Comparison of ENCODE assay signal across 8 mouse cellular contexts in genomic region chr11:29514682-29515412, GRCm38 (mm10). TPM values are rescaled to one million over a fixed set of nuclear protein-coding genes. Genes with fewer than 3 reads are reported as not detected.
DNase-seq lines count a peak whose midpoint lies in the region; ATAC-seq and TF ChIP-seq lines count a peak whose summit lies in the region.

Gene Prorsd1 (minus strand): TSS chr11:29515033.

- H3K27me3 ChIP-seq in E14TG2a.4 (ENCODE audit: insufficient read depth, low read length): no peaks in the 10 kb centered on the region
- H3K27me3 ChIP-seq in forebrain, embryonic 11.5 days (ENCODE audit: control insufficient read depth, insufficient read depth, low read length): no peaks in the 10 kb centered on the region
- H3K27me3 ChIP-seq in heart, embryonic 16.5 days (ENCODE audit: control insufficient read depth, insufficient read depth, low read length): no peaks in the 10 kb centered on the region
- no peaks in the 10 kb centered on the region for H3K27me3 ChIP-seq in liver, postnatal 0 days (ENCODE audit: insufficient read depth, low read length)
- no peaks in the 10 kb centered on the region for H3K27me3 ChIP-seq in neural tube, embryonic 14.5 days (ENCODE audit: control insufficient read depth, insufficient read depth, low read length)

- H3K4me3 ChIP-seq in E14TG2a.4 (replicated peaks; ENCODE audit: low read length): peak within 1 kb of the TSS; percentile 88
- H3K4me3 ChIP-seq in forebrain, embryonic 11.5 days (ENCODE audit: low read depth, low read length): peak within 1 kb of the TSS; percentile 57
- peak within 1 kb of the TSS; percentile 90 for H3K4me3 ChIP-seq in heart, embryonic 16.5 days (ENCODE audit: low read length)
- H3K4me3 ChIP-seq in liver, postnatal 0 days (ENCODE audit: low read depth, low read length): peak within 1 kb of the TSS; percentile 69
- peak within 1 kb of the TSS; percentile 45 for H3K4me3 ChIP-seq in neural tube, embryonic 14.5 days (ENCODE audit: low read depth, low read length)

- ATAC-seq in forebrain, embryonic 11.5 days (replicated peaks; ENCODE audit: low FRiP score): peak; percentile 99
- peak; percentile 99 for ATAC-seq in heart, embryonic 16.5 days (replicated peaks; ENCODE audit: extremely low read depth, insufficient read depth, low FRiP score)
- ATAC-seq in liver, postnatal 0 days: peak; percentile 100
- ATAC-seq in neural tube, embryonic 14.5 days (ENCODE audit: low read depth): peak; percentile 98

- H3K4me1 ChIP-seq in E14TG2a.4 (replicated peaks; ENCODE audit: low read depth, low read length): peaks cover 18% of the 10 kb centered on the region
- no peaks in the 10 kb centered on the region for H3K4me1 ChIP-seq in forebrain, embryonic 11.5 days (replicated peaks; ENCODE audit: control insufficient read depth, insufficient read depth, low read length)
- H3K4me1 ChIP-seq in heart, embryonic 16.5 days (ENCODE audit: control insufficient read depth, insufficient read depth, low read length): peaks cover 8% of the 10 kb centered on the region
- 0 out of 2 replicates have a peak, but pooled peaks cover 3% of the 10 kb centered on the region for H3K4me1 ChIP-seq in liver, postnatal 0 days (ENCODE audit: insufficient read depth)
- H3K4me1 ChIP-seq in neural tube, embryonic 14.5 days (ENCODE audit: control insufficient read depth, insufficient read depth, low read length): no peaks in the 10 kb centered on the region

- WGBS in forebrain, embryonic 11.5 days: 4% methylated on average over 40 of the region's 40 CpGs
- WGBS in heart, embryonic 16.5 days: 2% methylated on average over 40 of the region's 40 CpGs
- 2% methylated on average over 40 of the region's 40 CpGs for WGBS in liver, postnatal 0 days (ENCODE audit: insufficient replicate concordance)
- WGBS in neural tube, embryonic 14.5 days: 3% methylated on average over 40 of the region's 40 CpGs

- H3K27ac ChIP-seq in forebrain, embryonic 11.5 days (ENCODE audit: low read depth, low read length): no peak within 1 kb of the TSS
- peak within 1 kb of the TSS; percentile 84 for H3K27ac ChIP-seq in heart, embryonic 16.5 days (ENCODE audit: low read length)
- peak within 1 kb of the TSS; percentile 85 for H3K27ac ChIP-seq in liver, postnatal 0 days (ENCODE audit: low read depth)
- peak within 1 kb of the TSS; percentile 6; the same call in 1 of the 2 replicates for H3K27ac ChIP-seq in neural tube, embryonic 14.5 days (ENCODE audit: low read depth, low read length)

- TF ChIP-seq CTCF in E14TG2a.4 (conservative IDR thresholded peaks at IDR 0.05; ENCODE audit: low read length): no peak
- no peak for TF ChIP-seq CTCF in liver, postnatal 0 days (IDR thresholded peaks at IDR 0.05; ENCODE audit: low read depth)

- DNase-seq in c-Kit-positive CD71-positive TER-119-negative erythroid progenitor cells, embryonic 14.5 days (ENCODE audit: low read depth): peak; percentile 87
- peak; percentile 94 for DNase-seq in forebrain, embryonic 11.5 days (ENCODE audit: low spot score)
- DNase-seq in kidney, postnatal 36 days: peak; percentile 96
- peak; percentile 96 for DNase-seq in liver, postnatal 0 days
- peak; percentile 95 for DNase-seq in testis, postnatal 10 days (ENCODE audit: low spot score)

- 0 out of 2 replicates have a peak, but pooled peaks have one; percentile 7 for TF ChIP-seq EP300 in liver, postnatal 0 days (IDR thresholded peaks at IDR 0.05; ENCODE audit: low read depth)

- H3K9me3 ChIP-seq in E14TG2a.4 (ENCODE audit: low read length): no peaks in the 10 kb centered on the region
- no peaks in the 10 kb centered on the region for H3K9me3 ChIP-seq in forebrain, embryonic 11.5 days (ENCODE audit: control insufficient read depth, low read length)
- H3K9me3 ChIP-seq in heart, embryonic 16.5 days (replicated peaks; ENCODE audit: control insufficient read depth, low read length): peaks cover 4% of the 10 kb centered on the region; the same call in 1 of the 2 replicates
- H3K9me3 ChIP-seq in liver, postnatal 0 days (ENCODE audit: low read length): 0 out of 2 replicates have a peak, but pooled peaks cover 2% of the 10 kb centered on the region
- H3K9me3 ChIP-seq in neural tube, embryonic 14.5 days (ENCODE audit: control insufficient read depth, low read length): no peaks in the 10 kb centered on the region

- peaks cover 30% of the 10 kb centered on the region for H3K36me3 ChIP-seq in E14TG2a.4 (ENCODE audit: insufficient read depth, low read length)
- H3K36me3 ChIP-seq in forebrain, embryonic 11.5 days (ENCODE audit: control insufficient read depth, insufficient read depth, low read length): no peaks in the 10 kb centered on the region
- peaks cover 15% of the 10 kb centered on the region; the same call in 1 of the 2 replicates for H3K36me3 ChIP-seq in heart, embryonic 16.5 days (ENCODE audit: control insufficient read depth, insufficient read depth)
- peaks cover 12% of the 10 kb centered on the region; the same call in 1 of the 2 replicates for H3K36me3 ChIP-seq in liver, postnatal 0 days (replicated peaks; ENCODE audit: insufficient read depth, low read length)
- H3K36me3 ChIP-seq in neural tube, embryonic 14.5 days (ENCODE audit: control insufficient read depth, insufficient read depth, low read length): no peaks in the 10 kb centered on the region; the same call in 1 of the 2 replicates

- H3K4me2 ChIP-seq in forebrain, embryonic 11.5 days (ENCODE audit: low read depth, low read length, severe bottlenecking): peak within 1 kb of the TSS; percentile 60
- H3K4me2 ChIP-seq in heart, embryonic 16.5 days (ENCODE audit: low read depth, low read length): peak within 1 kb of the TSS; percentile 74
- H3K4me2 ChIP-seq in liver, postnatal 0 days (ENCODE audit: low read depth, low read length): peak within 1 kb of the TSS; percentile 70
- H3K4me2 ChIP-seq in neural tube, embryonic 14.5 days (ENCODE audit: low read depth, low read length): peak within 1 kb of the TSS; percentile 63

- peak within 1 kb of the TSS; percentile 73 for H3K9ac ChIP-seq in forebrain, embryonic 11.5 days (ENCODE audit: low read length)
- peak within 1 kb of the TSS; percentile 83 for H3K9ac ChIP-seq in heart, embryonic 16.5 days (ENCODE audit: low read length)
- peak within 1 kb of the TSS; percentile 75 for H3K9ac ChIP-seq in liver, postnatal 0 days (replicated peaks)
- peak within 1 kb of the TSS; percentile 43 for H3K9ac ChIP-seq in neural tube, embryonic 14.5 days (replicated peaks; ENCODE audit: low read depth, low read length)

RNA-seq across cellular contexts. Expression of gene Prorsd1, which starts in this region (rescaled TPM):
- 19.3 and 24.2 TPM in 2 replicates for polyA plus RNA-seq in forebrain, embryonic 11.5 days (2014; fragmentation: Nextera tagmentation; extraction: Ambion mirVana)
- polyA plus RNA-seq in heart, embryonic 16.5 days (2015; fragmentation: Nextera tagmentation; extraction: Ambion mirVana): 16.6 and 22.9 TPM in 2 replicates
- polyA plus RNA-seq in liver, postnatal 0 days (2015; fragmentation: Nextera tagmentation; extraction: Ambion mirVana): 19.4 and 23.0 TPM in 2 replicates
- polyA plus RNA-seq in neural tube, embryonic 14.5 days (2014; fragmentation: Nextera tagmentation; extraction: Ambion mirVana): 14.8 and 18.0 TPM in 2 replicates
